Mouse (Mus musculus) megakaryocyte, embryonic 14.5 days (primary cell): Measurements from ENCODE around the gene Sfmbt2.

Experiments used
- FLI1 ChIP-seq: IDR thresholded peaks from 2 replicates; pipeline ENCODE4 v1.6.1; 2012; ENCODE audit warnings: low read length, inconsistent platforms, mixed read lengths
- GATA1 ChIP-seq: IDR thresholded peaks from 3 replicates; pipeline ENCODE4 v1.6.1; 2012; ENCODE audit warnings: mixed read lengths, low read length, inconsistent platforms, borderline replicate concordance

DNA sequence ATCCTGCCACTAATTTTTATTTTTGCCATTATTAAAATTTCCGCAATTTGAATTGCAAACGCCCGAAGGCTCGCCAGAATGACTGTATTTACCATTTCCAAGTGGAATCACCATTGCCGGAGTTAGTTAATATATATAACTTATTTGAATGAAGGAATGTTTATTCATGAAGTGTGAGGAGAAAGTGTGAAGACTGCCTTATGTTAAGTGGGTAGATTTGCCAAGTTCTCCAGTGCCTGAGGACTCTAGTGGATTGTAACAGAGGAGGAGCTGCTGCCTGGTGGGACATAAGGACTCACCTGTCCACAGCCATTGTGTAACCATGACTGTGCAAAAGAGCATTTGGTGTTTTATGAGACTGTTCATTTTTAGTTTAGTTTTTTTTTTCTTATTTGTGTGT, 39.8 kb downstream of the Sfmbt2 start:
- TF ChIP-seq GATA1 (no peak), FLI1 (no peak)
